Comparison of ENCODE assay signal across 24 mouse cellular contexts in genomic region chr6:93011906-93012305, GRCm38 (mm10).
DNase-seq lines count a peak whose midpoint lies in the region; ATAC-seq and TF ChIP-seq lines count a peak whose summit lies in the region.
"Had no signal": no experiment of that assay in that cellular context is flagged by ENCODE, and none has a peak within 500 bp of the region (broad histone marks: within the 10 kb centered on the region; RNA-seq: fewer than 3 reads in every experiment).

No protein-coding gene starts in this region.

- H3K9me3 ChIP-seq in kidney, embryonic 15.5 days (replicated peaks): no peaks in the 10 kb centered on the region
- H3K9me3 ChIP-seq: heart, embryonic 10.5 days; heart, embryonic 13.5 days had no signal

- no peak overlapping the region for H3K4me2 ChIP-seq in kidney, embryonic 15.5 days
- H3K4me2 ChIP-seq: heart, embryonic 13.5 days; hindbrain, embryonic 14.5 days had no signal

- no peaks in the 10 kb centered on the region for H3K36me3 ChIP-seq in kidney, adult 2 months (ENCODE audit: control insufficient read depth, insufficient read depth, low read length)
- no peaks in the 10 kb centered on the region for H3K36me3 ChIP-seq in kidney, embryonic 15.5 days
- H3K36me3 ChIP-seq: heart, embryonic 10.5 days; heart, embryonic 13.5 days had no signal

- POLR2A ChIA-PET in Patski (lab: Charles Lee): no interaction called here

- H3K27me3 ChIP-seq in kidney, adult 2 months (replicated peaks; ENCODE audit: control insufficient read depth, insufficient read depth, low read length): no peaks in the 10 kb centered on the region
- no peaks in the 10 kb centered on the region for H3K27me3 ChIP-seq in kidney, embryonic 15.5 days
- no peaks in the 10 kb centered on the region for H3K27me3 ChIP-seq in Patski
- H3K27me3 ChIP-seq: heart, embryonic 13.5 days had no signal

- no peak overlapping the region for H3K9ac ChIP-seq in kidney, embryonic 15.5 days
- H3K9ac ChIP-seq: forebrain, postnatal 0 days; heart, embryonic 13.5 days; hindbrain, embryonic 14.5 days had no signal

- H3K4me1 ChIP-seq in kidney, adult 2 months (ENCODE audit: control insufficient read depth, insufficient read depth, low read length): no peaks in the 10 kb centered on the region; the same call in 1 of the 2 replicates
- H3K4me1 ChIP-seq in kidney, embryonic 15.5 days: peaks cover 6% of the 10 kb centered on the region

- TF ChIP-seq POLR2A in kidney, adult 2 months (IDR thresholded peaks at IDR 0.05; ENCODE audit: low read depth, low read length): no peak

- no peak overlapping the region for H3K4me3 ChIP-seq in kidney, adult 2 months (ENCODE audit: insufficient read depth, low read depth, low read length)
- H3K4me3 ChIP-seq in kidney, embryonic 15.5 days (replicated peaks): no peak overlapping the region
- H3K4me3 ChIP-seq: heart, adult 2 months; heart, embryonic 10.5 days; heart, embryonic 13.5 days had no signal

- no peak for TF ChIP-seq CTCF in kidney, adult 2 months (conservative IDR thresholded peaks at IDR 0.05; ENCODE audit: insufficient read depth, insufficient read length, low read depth, low read length)
- TF ChIP-seq CTCF in Patski (IDR thresholded peaks at IDR 0.05): no peak

- CTCF ChIA-PET in Patski (lab: Charles Lee): no interaction called here

- in situ Hi-C loops in Patski (cut with MboI; ENCODE audit: low pct_unique_long_range_greater_than_20kb): no loop called here

- no peak overlapping the region for H3K27ac ChIP-seq in kidney, adult 2 months (ENCODE audit: insufficient read depth, low read depth, low read length)
- H3K27ac ChIP-seq in kidney, embryonic 15.5 days: no peak overlapping the region
- H3K27ac ChIP-seq: heart, adult 2 months; heart, embryonic 10.5 days; heart, embryonic 13.5 days; hindbrain, embryonic 14.5 days; hindbrain, postnatal 0 days had no signal

- no peak for ATAC-seq in kidney, embryonic 15.5 days (replicated peaks; ENCODE audit: low FRiP score)
- no peak for ATAC-seq in Patski
- ATAC-seq: CD4-positive, CD25-positive, alpha-beta regulatory T cell, adult 4 months; forebrain, embryonic 14.5 days; forebrain, postnatal 0 days; hindbrain, postnatal 0 days; inflammation-experienced regulatory T-cells, adult 6 months; intestine, embryonic 16.5 days had no signal

- WGBS in kidney, adult 2 months: 70% methylated on average over 5 of the region's 5 CpGs
- 85% methylated on average over 5 of the region's 5 CpGs for WGBS in kidney, embryonic 15.5 days

- peak; percentile 19 for DNase-seq in kidney, adult 2 months
- DNase-seq in Patski (ENCODE audit: low read depth, low spot score): peak; percentile 62
- DNase-seq in gonadal fat pad, adult 2 months (ENCODE audit: low read depth): peak; percentile 80
- no peak for DNase-seq in layer of hippocampus, adult 9-10 months (ENCODE audit: low spot score)
- no peak for DNase-seq in adrenal gland, postnatal 25 days
- DNase-seq: adrenal gland, adult 8-10 months; adrenal gland, postnatal 36 days; cerebellum, adult 11 months; cerebellum, adult 8-10 months; forebrain, postnatal 0 days; gastrocnemius, postnatal 25 days; heart, adult 2 months; heart, postnatal 14 days; heart, postnatal 4 days; kidney, adult 18-20 months had no signal

Comparison
In these comparisons a context has a peak if more than half of its experiments do, and no peak if none do; other contexts are left out.
1. DNase-seq: peak in kidney, adult 2 months (single experiment), Patski (single experiment) and gonadal fat pad, adult 2 months (single experiment); none in layer of hippocampus, adult 9-10 months (single experiment) and adrenal gland, postnatal 25 days (single experiment).